24 mouse cellular contexts compared by ENCODE assay signal in the genomic region with DNA sequence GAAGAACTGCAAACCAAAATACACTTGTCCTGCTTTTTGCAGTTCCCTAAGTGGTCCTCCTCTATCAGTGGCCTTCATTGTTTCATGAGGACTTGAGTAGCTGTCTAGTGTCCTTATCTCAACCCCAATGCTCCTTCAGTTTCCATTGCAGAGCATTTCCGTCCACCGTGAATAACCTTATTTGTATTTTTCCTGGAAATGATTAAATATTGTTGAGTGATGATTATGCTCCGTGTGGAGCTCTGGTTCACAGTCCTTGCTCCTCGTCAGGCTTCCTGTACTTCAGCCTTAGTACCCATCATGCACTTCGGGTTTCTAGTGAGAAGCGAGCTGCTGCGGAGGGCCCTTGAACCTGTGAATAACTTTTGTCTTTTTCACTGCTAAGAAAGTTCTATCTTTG.
DNase-seq lines count a peak whose midpoint lies in the region; ATAC-seq and TF ChIP-seq lines count a peak whose summit lies in the region.
"Had no signal": no experiment of that assay in that cellular context is flagged by ENCODE, and none has a peak within 500 bp of the region (broad histone marks: within the 10 kb centered on the region; RNA-seq: fewer than 3 reads in every experiment).

No protein-coding gene starts in this region.

- no peak overlapping the region for H3K4me3 ChIP-seq in kidney, adult 2 months (ENCODE audit: insufficient read depth, low read depth, low read length)
- H3K4me3 ChIP-seq in testis, adult 2 months (ENCODE audit: control insufficient read depth, low read depth, low read length): no peak overlapping the region
- H3K4me3 ChIP-seq in liver, embryonic 14.5 days (ENCODE audit: insufficient read depth in 1 of 2, low read depth in 2 of 2, low read length in 2 of 2): no peak overlapping the region
- H3K4me3 ChIP-seq: embryonic facial prominence, embryonic 15.5 days; forebrain, embryonic 13.5 days; heart, adult 2 months; limb, embryonic 13.5 days; myocyte had no signal

- no peak for TF ChIP-seq POLR2A in kidney, adult 2 months (IDR thresholded peaks at IDR 0.05; ENCODE audit: low read depth, low read length)
- TF ChIP-seq POLR2A in testis, adult 2 months (IDR thresholded peaks at IDR 0.05; ENCODE audit: control insufficient read depth, low read depth, low read length): no peak

- no peak for TF ChIP-seq EP300 in liver, embryonic 14.5 days (IDR thresholded peaks at IDR 0.05; ENCODE audit: low read depth)

- H3K4me2 ChIP-seq in liver, embryonic 14.5 days (ENCODE audit: low read depth): peak overlapping the region; percentile 40
- H3K4me2 ChIP-seq: embryonic facial prominence, embryonic 15.5 days; forebrain, embryonic 13.5 days; hindbrain, embryonic 14.5 days; limb, embryonic 13.5 days had no signal

- H3K36me3 ChIP-seq in kidney, adult 2 months (ENCODE audit: control insufficient read depth, insufficient read depth, low read length): no peaks in the 10 kb centered on the region
- H3K36me3 ChIP-seq in testis, adult 2 months (ENCODE audit: control insufficient read depth, insufficient read depth, low read length): no peaks in the 10 kb centered on the region
- peaks cover 3% of the 10 kb centered on the region; the same call in 1 of the 2 replicates for H3K36me3 ChIP-seq in liver, embryonic 14.5 days (replicated peaks; ENCODE audit: control insufficient read depth, insufficient read depth, low read depth)

- DNase-seq in kidney, adult 2 months: peak; percentile 27
- DNase-seq in kidney, postnatal 4 days: no peak
- DNase-seq in testis, postnatal 14 days (ENCODE audit: low spot score): no peak
- peak; percentile 17 to 49 (median 24) for DNase-seq in liver, embryonic 14.5 days (ENCODE audit: low read depth in 3 of 3, low spot score in 3 of 3)
- no peak for DNase-seq in urinary bladder, adult 18-20 months (ENCODE audit: low spot score in 2 of 2)
- no peak for DNase-seq in gastrocnemius, postnatal 4 days (ENCODE audit: low spot score in 2 of 2)
- DNase-seq: adrenal gland, adult 8-10 months; cerebellum, adult 18-20 months; cerebellum, postnatal 25 days; gastrocnemius, postnatal 14 days; heart, adult 2 months; heart, postnatal 14 days; midbrain, embryonic 14.5 days; thymus, adult 18-20 months; thymus, postnatal 4 days had no signal

- peak; percentile 62; the same call in 1 of the 2 replicates for ATAC-seq in liver, embryonic 14.5 days (ENCODE audit: insufficient read depth)
- peak; percentile 59 for ATAC-seq in megakaryocyte-erythroid progenitor cell, adult 5-6 weeks (replicated peaks; ENCODE audit: low FRiP score, low TSS enrichment, poor library complexity, severe bottlenecking)
- ATAC-seq: forebrain, embryonic 13.5 days; Patski had no signal

- WGBS in kidney, adult 2 months: 62% methylated on average over 7 of the region's 7 CpGs
- 33% methylated on average over 7 of the region's 7 CpGs for WGBS in liver, embryonic 14.5 days (ENCODE audit: insufficient replicate concordance)

- no peak overlapping the region for H3K27ac ChIP-seq in kidney, adult 2 months (ENCODE audit: insufficient read depth, low read depth, low read length)
- H3K27ac ChIP-seq in testis, adult 2 months (ENCODE audit: control insufficient read depth, insufficient read depth, low read depth, low read length): 0 out of 2 replicates have a peak overlapping the region, but pooled peaks have one; percentile 29
- no peak overlapping the region for H3K27ac ChIP-seq in liver, embryonic 14.5 days
- H3K27ac ChIP-seq: embryonic facial prominence, embryonic 15.5 days; forebrain, embryonic 13.5 days; heart, adult 2 months; hindbrain, embryonic 14.5 days; kidney, postnatal 0 days; limb, embryonic 13.5 days had no signal

- H3K4me1 ChIP-seq in kidney, adult 2 months (ENCODE audit: control insufficient read depth, insufficient read depth, low read length): no peaks in the 10 kb centered on the region
- peaks cover 6% of the 10 kb centered on the region for H3K4me1 ChIP-seq in testis, adult 2 months (ENCODE audit: control insufficient read depth, insufficient read depth, low read length)
- peaks cover 26 to 29% of the 10 kb centered on the region in 2 experiments for H3K4me1 ChIP-seq in liver, embryonic 14.5 days (replicated peaks; ENCODE audit: control insufficient read depth in 2 of 2, insufficient read depth in 2 of 2, low read length in 1 of 2)

- no peaks in the 10 kb centered on the region for H3K9me3 ChIP-seq in liver, embryonic 14.5 days (ENCODE audit: control insufficient read depth, low read length)
- H3K9me3 ChIP-seq: embryonic facial prominence, embryonic 15.5 days; forebrain, embryonic 13.5 days; limb, embryonic 13.5 days had no signal

- H3K27me3 ChIP-seq in kidney, adult 2 months (replicated peaks; ENCODE audit: control insufficient read depth, insufficient read depth, low read length): no peaks in the 10 kb centered on the region
- no peaks in the 10 kb centered on the region for H3K27me3 ChIP-seq in testis, adult 2 months (ENCODE audit: control insufficient read depth, insufficient read depth, low read length)
- no peaks in the 10 kb centered on the region for H3K27me3 ChIP-seq in liver, embryonic 14.5 days (ENCODE audit: control insufficient read depth, insufficient read depth, low read length)
- H3K27me3 ChIP-seq: embryonic facial prominence, embryonic 15.5 days; forebrain, embryonic 13.5 days; limb, embryonic 13.5 days; Patski had no signal

- TF ChIP-seq CTCF in kidney, adult 2 months (conservative IDR thresholded peaks at IDR 0.05; ENCODE audit: insufficient read depth, insufficient read length, low read depth, low read length): no peak
- TF ChIP-seq CTCF in testis, adult 2 months (IDR thresholded peaks at IDR 0.05; ENCODE audit: control insufficient read depth, insufficient read depth, insufficient replicate concordance, low read depth, low read length): no peak
- no peak for TF ChIP-seq CTCF in liver, embryonic 14.5 days (IDR thresholded peaks at IDR 0.05; ENCODE audit: low read depth)

- no peak overlapping the region for H3K9ac ChIP-seq in liver, embryonic 14.5 days (replicated peaks)
- H3K9ac ChIP-seq: embryonic facial prominence, embryonic 15.5 days; forebrain, embryonic 13.5 days; hindbrain, embryonic 14.5 days; limb, embryonic 13.5 days had no signal

Comparison
In these comparisons a context has a peak if more than half of its experiments do, and no peak if none do; other contexts are left out.
1. DNase-seq: peak in kidney, adult 2 months (single experiment) and liver, embryonic 14.5 days (3 of 3); none in kidney, postnatal 4 days (0 of 2), testis, postnatal 14 days (single experiment), urinary bladder, adult 18-20 months (0 of 2) and gastrocnemius, postnatal 4 days (0 of 2).